Mouse (Mus musculus): ENCODE data around the gene Efna3.

- TF ChIP-seq EP300 (IDR thresholded peaks at IDR 0.05; ENCODE audit: insufficient read depth, low read depth, low read length) (no peak), CTCF (IDR thresholded peaks at IDR 0.05; ENCODE audit: low read depth, low read length) (no peak)
These were observed 37.2 kb downstream of the Efna3 start for GRCm38 (mm10) chr3:89285526-89285925.

Measured in ES-Bruce4 (cell line).